Comparison of ENCODE assay signal across 9 mouse cellular contexts in the genomic region with DNA sequence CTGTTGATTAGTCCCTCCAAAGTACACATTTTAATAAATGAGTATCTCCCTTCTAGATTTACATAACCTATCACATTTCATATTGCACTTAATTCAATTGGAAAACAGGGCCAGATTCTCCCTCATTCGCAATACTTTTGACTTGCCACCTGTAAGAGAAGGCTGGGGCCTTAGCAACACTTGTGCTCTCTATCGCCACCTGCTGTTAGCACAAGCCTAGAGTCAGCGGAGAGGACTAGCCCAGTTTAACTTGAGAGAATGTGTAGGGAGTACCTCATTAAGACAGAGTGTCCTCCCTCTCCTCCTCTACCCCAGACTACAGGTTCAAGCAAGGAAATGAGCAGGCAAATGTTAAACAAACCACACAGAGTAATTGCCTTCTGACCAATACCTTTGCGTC. TPM values are rescaled to one million over a fixed set of nuclear protein-coding genes. Genes with fewer than 3 reads are reported as not detected.
A peak's percentile ranks its signal among the peaks of the same experiment; 100 is the strongest.
DNase-seq lines count a peak whose midpoint lies in the region; ATAC-seq and TF ChIP-seq lines count a peak whose summit lies in the region.
"Had no signal": no experiment of that assay in that cellular context is flagged by ENCODE, and none has a peak within 500 bp of the region (broad histone marks: within the 10 kb centered on the region; RNA-seq: fewer than 3 reads in every experiment).

No protein-coding gene starts in this region.

- in situ Hi-C loops in ES-E14 (cut with MboI; ENCODE audit: low sequenced_read_pairs in 2 of 2, unreplicated experiment in 2 of 2): no loop called here

- H3K36me3 ChIP-seq in ES-E14 (ENCODE audit: control insufficient read depth, insufficient read depth, low read length, poor library complexity, severe bottlenecking): no peaks in the 10 kb centered on the region
- no peaks in the 10 kb centered on the region for H3K36me3 ChIP-seq in heart, postnatal 0 days (replicated peaks; ENCODE audit: control insufficient read depth, insufficient read depth, low read length)
- H3K36me3 ChIP-seq: limb, embryonic 15.5 days had no signal

- TF ChIP-seq CTCF in heart, postnatal 0 days (IDR thresholded peaks at IDR 0.05; ENCODE audit: low read depth): peak; percentile 98

- no peaks in the 10 kb centered on the region for H3K9me3 ChIP-seq in ES-E14 (ENCODE audit: control insufficient read depth, insufficient read depth, low read depth, low read length)
- H3K9me3 ChIP-seq in heart, postnatal 0 days (replicated peaks; ENCODE audit: control insufficient read depth, low read length): no peaks in the 10 kb centered on the region
- H3K9me3 ChIP-seq: limb, embryonic 15.5 days had no signal

- DNase-seq in ES-E14 (ENCODE audit: low read depth, low spot score): peak; percentile 96
- peak; percentile 89 for DNase-seq in brain, adult 2 months (ENCODE audit: low read depth, low spot score)
- peak; percentile 61 for DNase-seq in heart, postnatal 0 days (ENCODE audit: low spot score)
- DNase-seq in layer of hippocampus, postnatal 10 days (ENCODE audit: low spot score in 2 of 2): peak; percentile 87 to 89
- DNase-seq in right cerebral cortex, postnatal 36 days (ENCODE audit: low spot score in 2 of 2): peak; percentile 55 to 61
- DNase-seq in urinary bladder, postnatal 36 days (ENCODE audit: low spot score in 2 of 2): peak; percentile 70 to 80

- H3K9ac ChIP-seq in ES-E14 (ENCODE audit: insufficient read depth, low read depth, low read length, poor library complexity, severe bottlenecking): no peak overlapping the region
- no peak overlapping the region for H3K9ac ChIP-seq in heart, postnatal 0 days (replicated peaks; ENCODE audit: low read depth, low read length)
- H3K9ac ChIP-seq: limb, embryonic 15.5 days had no signal

- H3K4me1 ChIP-seq in ES-E14 (ENCODE audit: control insufficient read depth in 2 of 2, insufficient read depth in 2 of 2, low read length in 2 of 2, poor library complexity in 1 of 2): peaks cover 10 to 13% of the 10 kb centered on the region in 2 experiments; a peak in 3 of 4 replicates
- peaks cover 25% of the 10 kb centered on the region for H3K4me1 ChIP-seq in heart, postnatal 0 days (ENCODE audit: control insufficient read depth, insufficient read depth)

- ATAC-seq in erythroid progenitor cell, adult 5-6 weeks (replicated peaks; ENCODE audit: low FRiP score, poor library complexity, severe bottlenecking): peak; percentile 61; the same call in 1 of the 2 replicates
- no peak for ATAC-seq in heart, postnatal 0 days (ENCODE audit: insufficient read depth, low read depth)
- ATAC-seq in megakaryocyte-erythroid progenitor cell, adult 5-6 weeks (replicated peaks; ENCODE audit: low FRiP score, low TSS enrichment, poor library complexity, severe bottlenecking): peak; percentile 89

- no peaks in the 10 kb centered on the region for H3K27me3 ChIP-seq in heart, postnatal 0 days (ENCODE audit: control insufficient read depth, insufficient read depth, low read length)
- H3K27me3 ChIP-seq: limb, embryonic 15.5 days had no signal

- H3K27ac ChIP-seq in ES-E14 (ENCODE audit: insufficient read depth, low read depth, low read length, poor library complexity, severe bottlenecking): peak overlapping the region; percentile 65; the same call in 1 of the 2 replicates
- H3K27ac ChIP-seq in heart, postnatal 0 days (ENCODE audit: low read depth): peak overlapping the region; percentile 26; the same call in 1 of the 2 replicates

- no peak for TF ChIP-seq EP300 in heart, postnatal 0 days (IDR thresholded peaks at IDR 0.05; ENCODE audit: low read depth)

- no peak overlapping the region for H3K4me2 ChIP-seq in heart, postnatal 0 days (ENCODE audit: low read depth, low read length)
- H3K4me2 ChIP-seq: limb, embryonic 15.5 days had no signal

- WGBS in heart, postnatal 0 days: 25% methylated on average over 4 of the region's 4 CpGs

- no peak overlapping the region for H3K4me3 ChIP-seq in ES-E14 (ENCODE audit: insufficient read depth in 1 of 2, low read depth in 1 of 2, low read length in 2 of 2, poor library complexity in 1 of 2, severe bottlenecking in 1 of 2)
- H3K4me3 ChIP-seq in heart, postnatal 0 days (ENCODE audit: low read depth, low read length): no peak overlapping the region
- H3K4me3 ChIP-seq: limb, embryonic 15.5 days had no signal

TF ChIP-seq in ES-E14, 5 proteins besides CTCF, POLR2A, EP300 and RAD21:
- TF ChIP-seq HCFC1 (IDR thresholded peaks at IDR 0.05; ENCODE audit: borderline replicate concordance, insufficient read depth, low read length) (peak; percentile 7; the same call in 1 of the 2 replicates), MAFK (IDR thresholded peaks at IDR 0.05; ENCODE audit: insufficient read depth, low read depth, low read length) (no peak), ZC3H11A (IDR thresholded peaks at IDR 0.05; ENCODE audit: borderline replicate concordance, low read depth, low read length) (peak; percentile 21; the same call in 1 of the 2 replicates)
TF ChIP-seq in ES-E14: peak in this region for 2.

RNA-seq across cellular contexts. Expression of gene Ccn2, which starts 4.1 kb away (rescaled TPM):
- total RNA-seq in ES-E14 (2012; rRNA removed): 109 and 147 TPM in 2 replicates
- not detected in 2 replicates for total RNA-seq in erythroid progenitor cell, adult 5-6 weeks (2015; ENCODE audit: low replicate concordance)
- total RNA-seq in erythroid progenitor cell, adult 5-6 weeks (2017; ENCODE audit: low replicate concordance): not detected in 2 replicates
- total RNA-seq in heart, postnatal 0 days (2014; rRNA removed; ENCODE audit: low replicate concordance): 265 and 376 TPM in 2 replicates
- polyA plus RNA-seq in heart, postnatal 0 days (2015; fragmentation: Nextera tagmentation; extraction: Ambion mirVana): 15.3 and 24.4 TPM in 2 replicates
- 10 to 100 TPM; 10.8 to 13.1 TPM for total RNA-seq in layer of hippocampus, postnatal 10 days (2021)
- not detected in 2 replicates for total RNA-seq in megakaryocyte-erythroid progenitor cell, adult 5-6 weeks (2014; fragmentation: Nextera tagmentation)
- not detected in 2 replicates for total RNA-seq in megakaryocyte-erythroid progenitor cell, adult 5-6 weeks (2017)

Comparison
In these comparisons a context has a peak if more than half of its experiments do, and no peak if none do; other contexts are left out.
1. RNA of gene Ccn2, which starts 4.1 kb away (total RNA-seq): 265 to 376 TPM in heart, postnatal 0 days, 109 to 147 TPM in ES-E14 and 10.8 to 13.1 TPM in layer of hippocampus, postnatal 10 days; not detected in erythroid progenitor cell, adult 5-6 weeks and not detected in megakaryocyte-erythroid progenitor cell, adult 5-6 weeks; every median in the first group is over 4 times any median in the second.
2. Peak in every context shown above with its lines, with median percentiles within 50 percentile points of each other: DNase-seq.